Mouse (Mus musculus) stomach, embryonic 14.5 days (tissue): ENCODE measurements around the gene 1700016H13Rik. TPM values are rescaled to one million over a fixed set of nuclear protein-coding genes. Genes with fewer than 3 reads are reported as not detected.

Source experiments
- ATAC-seq: fragments of 200-750 bp; cut with Nextera tagmentation; 2 replicates; pipeline ENCODE4 v1.8.0; 2017; ENCODE audit warnings: low read depth, moderate TSS enrichment; ENCODE audit not compliant: insufficient number of reproducible peaks, insufficient read depth, low FRiP score
- H3K27ac ChIP-seq: fragments of 300-500 bp; sonication (generic); 2 replicates; pipeline ENCODE4 v1.5.1; 2014; ENCODE audit warnings: mild to moderate bottlenecking, low read length, moderate library complexity, mixed read lengths
- H3K27me3 ChIP-seq: fragments of 300-500 bp; sonication (generic); 2 replicates; pipeline ENCODE4 v1.6.1; 2014; ENCODE audit warnings: low read length, control low read depth, mixed read lengths; ENCODE audit not compliant: control insufficient read depth, insufficient read depth
- H3K36me3 ChIP-seq: fragments of 300-500 bp; sonication (generic); 2 replicates; pipeline ENCODE4 v1.6.1; 2014; ENCODE audit warnings: mild to moderate bottlenecking, control low read depth, low read length, moderate library complexity, mixed read lengths; ENCODE audit not compliant: control insufficient read depth, insufficient read depth
- H3K4me1 ChIP-seq: fragments of 300-500 bp; sonication (generic); 2 replicates; pipeline ENCODE4 v1.6.1; 2014; ENCODE audit warnings: low read length, control low read depth, mixed read lengths; ENCODE audit not compliant: control insufficient read depth, insufficient read depth
- H3K4me2 ChIP-seq: fragments of 300-500 bp; sonication (generic); replicated peaks from 2 replicates; pipeline ENCODE4 v1.6.1; 2014; ENCODE audit warnings: low read depth, low read length, control low read depth
- H3K4me3 ChIP-seq: fragments of 300-500 bp; sonication (generic); 2 replicates; pipeline ENCODE4 v1.5.1; 2014; ENCODE audit warnings: low read depth, low read length, control low read depth
- H3K9ac ChIP-seq: fragments of 300-500 bp; sonication (generic); replicated peaks from 2 replicates; pipeline ENCODE4 v1.6.1; 2014; ENCODE audit warnings: low read depth, mild to moderate bottlenecking, control low read depth, low read length, moderate library complexity, mixed read lengths
- H3K9me3 ChIP-seq: fragments of 300-500 bp; sonication (generic); 2 replicates; pipeline ENCODE4 v1.6.1; 2016; ENCODE audit warnings: low read depth, low read length, control low read depth; ENCODE audit not compliant: control insufficient read depth
- WGBS: fragments of 180-500 bp; shearing (Covaris S2); extraction: QIAGEN DNeasy Blood & Tissue Kit; methylation state at CpG from one replicate; pipeline ENCODE4 v1.1.7; 2014; 5-methylcytosine and 5-hydroxymethylcytosine counted together
- polyA plus RNA-seq: library from polyadenylated mRNA; unstranded; fragments of >200 nt; fragmentation: Nextera tagmentation; extraction: Ambion mirVana; gene quantifications from 2 replicates; pipeline ENCODE4 v1.2.1, GENCODE M21; 2014

1700016H13Rik gene
- polyA plus RNA-seq, 1 experiment from 2014 or later, result 0.26 TPM

GRCm38 (mm10) chr5:103629111-103629764 lies 26.6 kb downstream of the 1700016H13Rik start, which contains the start of gene Slc10a6:
Slc10a6 (minus strand) TSS chr5:103629403.
- WGBS, result 47% methylated on average over 17 of the region's 17 CpGs
- Histone ChIP-seq H3K4me2 (no peak within 1 kb of the TSS), H3K27ac (peak within 1 kb of the TSS; percentile 58; the same call in 1 of the 2 replicates), H3K27me3 (no peaks in the 10 kb centered on the region), H3K9ac (no peak within 1 kb of the TSS), H3K4me1 (peaks cover 7% of the 10 kb centered on the region), H3K9me3 (no peaks in the 10 kb centered on the region), H3K36me3 (no peaks in the 10 kb centered on the region), H3K4me3 (no peak within 1 kb of the TSS)
- peak; percentile 80; the same call in 1 of the 2 replicates for ATAC-seq

DNA sequence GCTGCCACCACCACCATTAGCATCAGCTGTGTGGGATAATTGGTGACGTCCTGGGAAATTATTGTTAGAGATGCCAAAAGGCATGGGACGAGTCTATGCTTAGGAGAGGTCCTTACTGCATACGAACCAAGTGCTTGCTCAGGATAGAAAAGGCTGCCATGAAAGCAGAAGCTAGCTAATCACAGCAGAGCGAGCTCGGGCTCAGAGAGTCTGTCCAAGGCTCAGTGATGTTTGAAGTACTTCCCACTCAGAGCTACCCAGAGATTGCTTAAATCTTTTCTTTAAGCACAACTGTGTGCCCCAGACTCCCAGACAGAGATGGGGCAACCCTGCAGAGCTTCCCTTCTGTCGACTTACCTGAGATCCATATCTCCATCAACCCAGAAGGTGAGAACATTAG lies 27.3 kb downstream of the 1700016H13Rik start:
- 75% methylated on average over 6 of the region's 6 CpGs for WGBS
- H3K27ac ChIP-seq, result no peak overlapping the region
- H3K4me3 ChIP-seq, result no peak overlapping the region
- no peak overlapping the region for H3K4me2 ChIP-seq
- peaks cover 7% of the 10 kb centered on the region for H3K4me1 ChIP-seq
- no peak for ATAC-seq
- no peaks in the 10 kb centered on the region for H3K27me3 ChIP-seq
- no peaks in the 10 kb centered on the region for H3K9me3 ChIP-seq
- no peak overlapping the region for H3K9ac ChIP-seq
- H3K36me3 ChIP-seq, result no peaks in the 10 kb centered on the region

- WGBS, result 87% methylated on average over 5 of the region's 5 CpGs
- Histone ChIP-seq H3K36me3 (no peaks in the 10 kb centered on the region), H3K9ac (no peak overlapping the region), H3K4me3 (no peak overlapping the region), H3K27me3 (no peaks in the 10 kb centered on the region), H3K4me2 (no peak overlapping the region), H3K9me3 (no peaks in the 10 kb centered on the region), H3K4me1 (peaks cover 8% of the 10 kb centered on the region), H3K27ac (no peak overlapping the region)
- ATAC-seq, result no peak
Measured at GRCm38 (mm10) chr5:103624831-103625230, 31.0 kb downstream of the 1700016H13Rik start.

- 72% methylated on average over 5 of the region's 5 CpGs for WGBS
- Histone ChIP-seq H3K4me2 (no peak overlapping the region), H3K4me1 (peaks cover 6% of the 10 kb centered on the region; the same call in 1 of the 2 replicates), H3K36me3 (no peaks in the 10 kb centered on the region), H3K9me3 (no peaks in the 10 kb centered on the region), H3K27me3 (no peaks in the 10 kb centered on the region), H3K9ac (no peak overlapping the region), H3K27ac (no peak overlapping the region), H3K4me3 (no peak overlapping the region)
- ATAC-seq, result no peak
Measured at GRCm38 (mm10) chr5:103622321-103622720, 33.5 kb downstream of the 1700016H13Rik start.

DNA sequence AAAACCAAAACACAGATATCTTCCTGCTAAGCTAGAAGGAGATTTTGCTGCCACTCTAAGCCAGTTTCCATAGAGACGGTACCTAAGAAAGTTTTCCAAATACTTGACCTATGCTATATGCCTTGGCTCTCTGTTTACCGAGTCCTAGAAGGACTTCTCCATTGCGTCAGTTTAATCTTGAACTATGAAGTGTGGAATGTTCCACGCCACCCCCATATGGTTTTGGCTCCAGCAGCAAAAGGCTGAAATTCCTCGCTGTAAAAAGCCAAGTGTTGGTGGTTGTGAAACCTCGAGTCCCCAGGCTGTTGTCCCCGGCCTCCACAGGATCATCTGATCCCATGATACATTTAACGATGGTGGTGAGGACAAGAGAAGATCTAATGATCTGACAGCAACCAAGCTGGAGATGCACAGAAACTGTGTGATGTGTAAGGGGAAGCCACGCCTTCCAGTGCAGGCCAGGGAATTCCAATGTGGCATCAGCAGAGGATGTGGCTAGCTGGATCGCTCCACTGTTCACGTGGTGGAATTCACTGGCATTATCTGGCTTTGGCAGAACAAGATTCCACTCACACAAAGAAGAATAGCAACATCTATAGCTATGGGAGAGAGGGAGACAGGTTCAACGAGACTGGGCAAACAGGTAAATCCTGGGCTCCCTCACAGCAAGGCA lies 35.4 kb downstream of the 1700016H13Rik start:
- Histone ChIP-seq H3K27ac (peak overlapping the region; percentile 44; the same call in 1 of the 2 replicates), H3K27me3 (no peaks in the 10 kb centered on the region), H3K4me1 (peaks cover 6% of the 10 kb centered on the region; the same call in 1 of the 2 replicates), H3K9me3 (no peaks in the 10 kb centered on the region), H3K36me3 (no peaks in the 10 kb centered on the region), H3K9ac (no peak overlapping the region), H3K4me3 (no peak overlapping the region), H3K4me2 (no peak overlapping the region)
- 52% methylated on average over 12 of the region's 12 CpGs for WGBS
- ATAC-seq, result no peak

DNA sequence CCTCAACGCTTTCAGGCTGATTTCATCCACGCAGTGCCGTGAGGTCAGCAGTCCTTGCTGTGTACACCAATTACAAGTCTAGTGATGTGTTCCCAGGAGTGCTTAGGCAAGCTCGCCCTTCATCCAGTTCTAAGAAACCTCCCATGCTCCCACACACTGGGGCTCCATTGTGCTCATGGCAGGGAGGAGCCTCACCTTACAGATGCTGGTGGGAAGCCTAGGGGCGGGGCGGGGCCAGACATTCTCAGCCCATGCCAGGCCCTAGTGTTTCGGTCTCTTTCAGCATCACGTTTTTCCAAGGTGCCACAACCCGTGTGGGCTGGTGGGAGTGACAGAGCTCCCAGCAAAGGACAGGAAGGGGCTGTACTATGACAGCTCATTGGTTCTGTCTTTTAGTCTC lies 38.6 kb downstream of the 1700016H13Rik start:
- Histone ChIP-seq H3K27ac (no peak overlapping the region), H3K9ac (no peak overlapping the region), H3K4me1 (peaks cover 6% of the 10 kb centered on the region; the same call in 1 of the 2 replicates), H3K4me2 (no peak overlapping the region), H3K9me3 (no peaks in the 10 kb centered on the region), H3K36me3 (no peaks in the 10 kb centered on the region), H3K27me3 (no peaks in the 10 kb centered on the region), H3K4me3 (no peak overlapping the region)
- no peak for ATAC-seq
- WGBS, result 72% methylated on average over 9 of the region's 9 CpGs

DNA sequence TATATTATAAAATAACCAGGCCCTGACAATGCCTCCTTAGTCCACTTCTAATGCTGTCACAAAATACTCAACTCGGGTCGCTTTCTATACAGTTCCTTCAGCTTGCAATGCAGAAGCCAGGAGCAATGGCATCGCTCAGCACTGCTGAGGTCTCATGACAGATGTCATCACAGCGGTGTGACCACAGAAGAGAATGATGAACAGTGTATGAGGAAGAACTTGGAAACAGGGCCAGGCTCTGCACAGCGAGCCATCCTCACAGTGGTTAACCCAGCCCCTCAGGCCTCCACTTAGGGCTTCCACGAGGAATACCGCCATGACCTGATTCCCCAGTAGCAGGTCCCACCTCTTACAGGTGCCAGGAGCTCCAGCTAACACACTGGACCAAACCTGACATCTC lies 41.5 kb downstream of the 1700016H13Rik start:
- ATAC-seq, result no peak
- Histone ChIP-seq H3K27me3 (no peaks in the 10 kb centered on the region), H3K9ac (no peak overlapping the region), H3K36me3 (no peaks in the 10 kb centered on the region), H3K4me3 (no peak overlapping the region), H3K4me1 (no peaks in the 10 kb centered on the region), H3K4me2 (no peak overlapping the region), H3K9me3 (no peaks in the 10 kb centered on the region), H3K27ac (no peak overlapping the region)
- WGBS, result 86% methylated on average over 7 of the region's 7 CpGs

- ATAC-seq, result no peak
- Histone ChIP-seq H3K27me3 (no peaks in the 10 kb centered on the region), H3K9ac (no peak overlapping the region), H3K27ac (no peak overlapping the region), H3K4me1 (no peaks in the 10 kb centered on the region), H3K4me2 (no peak overlapping the region), H3K36me3 (no peaks in the 10 kb centered on the region), H3K9me3 (no peaks in the 10 kb centered on the region), H3K4me3 (no peak overlapping the region)
- 79% methylated on average over 7 of the region's 7 CpGs for WGBS
Measured at GRCm38 (mm10) chr5:103612316-103612715, 43.5 kb downstream of the 1700016H13Rik start.
